Mouse (Mus musculus) liver, adult 2 months (tissue): Measurements from ENCODE around the gene Col1a2.

Experiments
- CTCF ChIP-seq: fragments of 200-500 bp; IDR thresholded peaks from 2 replicates; pipeline ENCODE4 v1.5.1; 2011; ENCODE audit warnings: low read depth, low read length, control low read depth
- POLR2A ChIP-seq: fragments of 200-500 bp; IDR thresholded peaks from 2 replicates; pipeline ENCODE4 v1.6.1; 2011; ENCODE audit warnings: low read length, control low read depth; ENCODE audit not compliant: insufficient read depth; ENCODE audit errors: extremely low read depth

DNA sequence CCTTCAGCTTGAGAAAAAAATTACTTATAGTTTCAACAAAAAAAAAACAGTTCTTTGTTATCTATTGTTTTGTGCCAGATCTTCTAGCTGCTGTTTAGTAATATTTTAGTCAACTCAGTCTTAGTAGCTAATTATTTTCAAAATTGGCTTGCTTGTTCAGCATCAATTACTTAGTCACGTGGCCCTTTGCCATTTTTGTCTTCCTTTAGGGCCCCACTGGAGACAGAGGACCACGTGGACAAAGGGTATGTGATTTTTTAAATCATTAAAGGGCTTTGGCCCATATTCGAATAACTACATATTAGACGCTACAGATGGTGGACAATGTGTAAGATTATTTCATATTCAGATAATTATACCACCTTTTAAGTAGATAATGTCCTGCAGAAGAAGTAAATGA lies 4.8 kb downstream of the Col1a2 start:
- TF ChIP-seq CTCF (no peak), POLR2A (no peak)
